Mouse (Mus musculus): ENCODE measurements at regions not wholly inside any gene's neighbourhood (a gene's known extent, or its start where the extent isn't known, plus 50 kb on each side); places are given as distances from the start of the nearest gene placed in this dataset.
"Not testable (repeated sequence)": the region's sequence is repeated elsewhere in the genome, so short reads cannot be mapped to it uniquely, and the experiment has no call there.

DNA sequence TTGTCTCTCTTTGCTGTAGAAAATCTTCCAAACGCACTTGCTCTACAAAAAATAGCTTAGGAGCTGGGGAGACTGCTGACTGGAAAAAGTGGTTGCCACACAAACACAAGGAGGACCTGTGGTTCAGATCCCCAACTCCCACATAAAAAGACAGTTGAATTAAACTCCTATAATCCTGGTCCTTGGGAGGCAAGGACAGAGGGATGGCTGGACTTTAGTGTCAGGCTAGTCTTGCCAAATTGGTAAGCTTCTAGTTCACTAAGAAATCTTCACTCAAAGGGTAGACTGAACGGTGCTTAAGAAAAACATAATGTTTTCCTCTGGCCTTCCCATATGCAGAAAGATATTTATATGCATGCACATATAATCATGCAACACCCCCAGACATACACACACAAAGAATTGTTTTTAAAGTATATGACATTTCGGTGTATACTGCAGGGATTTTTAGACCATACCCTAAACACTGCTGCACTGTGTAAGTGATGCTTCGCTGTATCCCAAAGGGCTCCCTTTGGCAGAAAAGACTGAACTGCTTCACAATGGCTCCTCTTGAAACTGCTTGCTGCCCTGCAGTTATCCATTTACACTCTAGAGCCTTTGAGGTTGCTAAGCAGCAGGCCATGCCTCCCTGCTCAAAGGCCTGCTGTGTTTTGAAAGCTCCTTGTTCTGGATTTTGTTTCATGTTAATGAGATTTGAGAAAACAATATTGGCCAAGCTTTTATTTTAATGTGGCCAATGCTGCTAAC, 1299.3 kb downstream of the Zfp704 start:
- DNase-seq (ENCODE audit: low read depth, low spot score): no peak

DNA sequence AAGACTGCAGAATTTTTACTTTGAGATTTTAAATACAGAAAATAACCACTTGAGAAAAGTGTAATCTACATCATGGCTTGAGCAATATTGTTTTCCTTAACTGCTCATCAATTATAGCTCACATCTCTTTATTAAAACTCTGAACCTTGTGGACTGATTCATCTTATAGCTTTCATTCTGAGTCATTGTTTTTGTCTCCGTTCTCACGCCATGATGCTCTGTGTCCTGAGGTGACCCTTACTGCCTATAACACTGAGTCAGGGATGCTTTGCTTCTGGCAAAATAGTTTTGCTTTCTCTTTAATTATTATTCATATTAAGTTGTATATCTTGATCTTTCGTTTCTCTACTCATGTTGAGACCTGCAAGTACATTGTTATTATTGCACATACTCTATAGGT, 1302.6 kb downstream of the Zfp704 start:
- no peak for DNase-seq (ENCODE audit: low read depth, low spot score)

DNA sequence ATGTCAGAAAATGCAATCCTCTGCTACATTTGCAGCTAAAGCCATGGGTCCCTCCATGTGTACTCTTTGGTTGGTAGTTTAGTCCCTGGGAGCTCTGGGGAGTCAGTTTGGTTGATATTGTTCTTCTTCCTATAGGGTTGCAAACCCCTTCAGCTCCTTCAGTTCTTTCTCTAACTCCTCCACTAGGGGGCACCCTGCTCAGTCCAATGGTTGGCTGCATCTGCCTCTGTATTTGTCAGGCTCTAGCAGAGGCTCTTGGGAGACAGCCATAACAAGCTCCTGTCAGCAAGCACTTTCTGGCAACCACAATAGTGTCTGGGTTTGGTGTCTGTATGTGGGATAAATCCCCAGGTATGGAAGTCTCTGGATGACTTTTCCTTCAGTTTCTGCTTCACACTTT, 1305.1 kb downstream of the Zfp704 start:
- DNase-seq (ENCODE audit: low read depth, low spot score): no peak

DNA sequence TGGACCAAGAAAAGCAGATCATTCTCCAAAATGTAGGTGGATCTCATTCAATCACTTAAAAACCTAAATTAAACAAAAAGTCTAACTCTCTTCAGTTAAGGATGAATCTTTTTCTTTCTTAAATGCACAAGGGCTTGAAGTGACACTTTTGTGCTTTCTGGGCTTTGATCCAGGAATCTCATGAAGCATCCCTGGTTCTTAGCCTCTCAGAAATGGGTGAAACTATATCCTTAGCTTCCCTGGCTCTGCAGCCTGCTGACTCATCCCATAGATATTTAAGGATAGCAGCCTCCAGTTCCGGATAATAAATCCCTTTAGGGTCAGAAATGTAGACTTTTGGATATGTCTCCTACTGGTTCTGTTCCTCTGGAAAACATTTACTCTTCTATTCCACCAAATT, 1316.8 kb downstream of the Zfp704 start:
- DNase-seq (ENCODE audit: low read depth, low spot score): no peak

DNA sequence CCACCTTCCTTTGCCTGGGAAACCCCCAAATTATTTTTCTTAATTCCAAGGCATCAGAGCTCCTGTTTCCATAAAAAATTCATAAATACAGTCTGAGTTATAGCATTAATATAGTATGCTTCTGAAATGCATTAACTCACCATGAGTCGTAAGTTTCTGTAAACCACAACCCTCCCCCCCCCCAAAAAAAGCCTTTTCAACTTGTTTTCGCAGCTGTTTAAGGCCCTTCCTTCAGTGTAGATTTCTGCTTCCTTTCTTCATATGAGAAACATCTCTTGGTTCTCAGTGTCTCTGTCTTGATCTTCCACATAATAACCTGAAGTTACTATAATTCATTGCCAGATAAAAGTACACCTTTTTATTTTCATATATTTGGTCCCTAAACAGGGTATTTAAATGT, 1320.3 kb downstream of the Zfp704 start:
- DNase-seq (ENCODE audit: low read depth, low spot score): no peak

DNA sequence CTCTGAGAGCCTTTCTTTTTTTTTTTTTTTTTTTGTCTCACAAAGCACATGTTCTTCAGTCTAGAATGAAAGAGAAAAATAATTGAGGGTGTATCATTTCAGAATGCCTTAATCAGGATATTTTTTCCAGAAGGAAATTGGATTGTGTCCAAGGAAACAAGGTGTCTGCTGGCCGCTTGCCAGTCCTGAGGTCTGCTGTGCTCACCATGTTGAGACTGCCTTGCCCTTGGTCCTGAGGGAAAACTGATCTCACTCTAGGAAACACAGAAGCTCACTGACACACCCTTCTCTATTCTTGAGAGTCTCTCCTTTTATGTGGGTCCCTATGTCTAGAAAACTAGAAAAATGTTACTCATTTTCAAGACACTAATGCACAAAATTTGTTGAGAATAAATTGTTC, 1321.4 kb downstream of the Zfp704 start:
- no peak for DNase-seq (ENCODE audit: low read depth, low spot score)

DNA sequence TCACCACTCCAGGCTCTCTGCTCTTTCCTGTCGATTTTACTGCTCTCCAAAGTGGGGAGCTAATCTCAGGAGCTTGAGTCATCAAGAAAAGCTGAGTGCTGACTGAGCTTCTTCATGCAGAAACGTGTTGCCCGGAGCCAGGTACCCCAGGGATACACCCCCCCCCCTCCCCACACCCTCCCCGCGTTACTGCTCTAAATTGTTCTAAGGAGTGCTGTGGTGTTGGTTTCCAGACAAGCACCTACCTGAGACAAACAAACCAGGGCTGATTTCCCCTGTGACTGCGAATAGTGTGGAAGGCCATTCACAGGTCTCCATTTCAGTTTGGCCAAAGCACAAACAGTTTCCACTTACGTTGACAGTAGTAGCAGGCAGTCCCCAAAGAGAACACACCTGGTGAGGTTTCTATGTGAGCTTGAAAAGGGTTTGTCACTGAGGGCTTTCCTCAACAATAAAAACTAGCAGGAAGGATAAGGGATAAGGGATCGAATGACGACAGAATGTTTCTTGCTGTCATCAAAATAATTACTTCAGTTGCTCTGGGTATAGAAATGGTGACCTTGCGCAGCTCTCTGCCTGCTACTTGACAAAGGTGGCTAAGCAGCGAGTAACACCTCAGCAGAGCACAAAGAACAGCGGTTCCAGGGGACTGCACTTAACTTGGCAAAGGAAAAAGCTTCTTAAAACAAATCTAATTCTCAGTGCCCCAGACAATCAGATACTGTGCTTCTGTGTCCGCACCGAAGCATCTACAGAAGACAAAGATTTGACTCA, 1325.0 kb downstream of the Zfp704 start:
- no peak for DNase-seq (ENCODE audit: low read depth, low spot score)

DNA sequence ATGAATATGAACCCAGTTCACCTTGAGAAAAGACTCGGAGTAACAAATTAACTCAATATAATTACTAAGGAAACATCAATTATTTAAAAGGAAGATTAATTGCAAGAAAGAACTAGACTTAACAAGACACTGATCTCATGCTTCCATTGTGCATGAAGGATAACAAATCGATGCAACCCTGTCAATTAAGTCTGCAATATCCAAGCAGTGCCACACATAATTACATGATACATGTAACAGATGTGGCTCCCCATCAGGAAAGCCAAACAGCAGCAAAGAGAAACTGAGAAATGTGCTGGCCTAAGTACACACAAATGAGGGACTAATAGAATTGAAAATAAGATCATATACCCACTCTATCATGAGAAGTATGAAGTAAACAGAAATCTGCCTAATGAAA, 1327.5 kb downstream of the Zfp704 start:
- DNase-seq (ENCODE audit: low read depth, low spot score): no peak

DNA sequence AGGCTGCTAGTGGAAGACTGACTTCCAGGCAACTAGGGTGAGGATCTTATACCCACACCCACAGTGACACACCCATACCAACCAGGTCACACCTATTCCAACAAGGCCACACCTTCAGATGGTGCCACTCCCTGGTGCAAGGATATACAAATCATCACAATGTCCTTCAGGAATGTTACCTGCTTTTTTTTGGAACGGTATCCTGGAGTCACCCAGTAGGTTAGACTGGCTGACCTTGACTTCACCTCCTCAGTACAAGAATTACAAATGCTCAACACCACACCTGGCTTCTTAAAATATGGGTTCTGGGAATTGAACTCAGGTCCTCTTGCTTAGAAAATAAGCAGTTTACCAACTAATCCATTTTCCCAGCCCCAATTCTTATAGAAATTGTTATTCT, 1333.2 kb downstream of the Zfp704 start:
- DNase-seq (ENCODE audit: low read depth, low spot score): no peak

DNA sequence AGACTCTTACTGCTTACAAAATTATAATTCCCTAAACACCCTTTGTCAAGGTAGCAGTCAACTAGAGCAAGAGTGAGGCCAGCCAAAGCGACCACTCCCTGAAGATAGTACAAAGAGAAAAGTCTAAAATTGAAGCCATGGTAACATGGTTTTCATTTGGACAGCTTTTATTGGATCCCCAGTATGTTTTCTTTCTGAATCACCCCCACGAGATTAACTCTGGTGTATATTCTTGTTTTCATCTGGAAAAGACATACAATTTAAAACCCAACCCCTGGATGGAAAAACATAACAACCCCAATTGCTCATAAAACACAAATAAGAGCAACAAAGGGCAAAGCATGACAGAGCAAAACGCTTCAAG, 1339.0 kb downstream of the Zfp704 start:
- no peak for DNase-seq (ENCODE audit: low read depth, low spot score)

DNA sequence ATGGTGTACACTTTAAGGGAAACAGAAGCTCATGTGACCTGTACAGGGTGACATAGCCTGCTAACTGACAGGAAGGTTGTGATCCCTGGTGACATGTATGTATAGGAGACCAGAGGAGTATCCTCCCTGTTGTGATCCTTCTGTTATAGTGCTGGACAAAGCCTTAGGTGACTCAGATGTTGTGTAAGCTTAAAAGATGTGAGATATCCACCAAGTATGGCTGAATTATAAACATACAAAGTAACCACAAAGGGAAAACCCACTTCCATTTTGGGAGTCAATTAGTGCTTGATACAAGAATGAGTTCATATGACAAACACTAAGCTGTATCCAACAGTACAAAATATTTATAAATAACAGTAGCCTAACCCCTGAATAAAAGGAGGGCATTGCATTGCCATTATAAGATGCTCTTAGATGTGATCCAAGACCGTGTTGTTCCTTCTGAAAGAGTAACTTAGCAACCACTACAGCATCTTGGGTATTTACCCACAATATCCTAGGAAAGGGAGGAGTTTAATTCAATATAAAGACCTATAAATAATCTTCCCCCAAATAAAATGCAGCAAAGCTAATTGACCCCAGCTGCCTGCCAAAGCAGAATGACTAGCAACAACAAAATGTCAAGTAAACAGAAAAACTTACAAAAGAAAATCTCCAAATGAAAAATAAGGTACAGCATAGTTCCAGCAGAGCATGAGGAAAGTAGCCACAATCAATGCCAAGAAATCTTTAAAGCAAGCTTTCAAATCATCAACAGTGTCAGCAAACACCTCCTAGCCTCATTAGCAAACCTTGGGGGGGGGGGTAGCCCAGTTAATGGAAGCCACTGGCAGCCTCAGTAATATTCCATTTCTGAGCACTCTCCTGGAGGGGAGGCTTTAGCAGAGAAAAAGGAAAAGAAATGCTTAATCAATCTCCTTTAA, 1339.6 kb downstream of the Zfp704 start:
- no peak for DNase-seq (ENCODE audit: low read depth, low spot score)

DNA sequence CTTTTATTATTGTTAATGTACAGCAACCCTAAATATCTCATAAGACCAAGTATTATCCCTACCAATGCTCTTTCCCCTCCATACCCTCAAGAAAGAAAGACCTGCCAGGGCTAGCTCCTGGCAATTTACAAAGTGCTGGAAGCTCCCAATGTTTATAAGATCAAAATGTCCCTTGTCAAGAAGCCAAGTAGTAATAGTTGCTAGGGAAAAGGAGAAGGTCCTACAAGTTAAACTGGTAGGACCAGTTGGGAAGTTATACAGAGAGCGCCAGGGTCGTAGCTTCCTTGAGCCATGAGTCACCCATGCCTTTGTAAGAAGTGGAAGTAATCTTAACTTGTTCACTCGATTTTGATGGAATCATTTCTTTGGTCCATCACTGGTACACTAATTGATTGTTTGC, 1344.1 kb downstream of the Zfp704 start:
- no peak for DNase-seq (ENCODE audit: low read depth, low spot score)

DNA sequence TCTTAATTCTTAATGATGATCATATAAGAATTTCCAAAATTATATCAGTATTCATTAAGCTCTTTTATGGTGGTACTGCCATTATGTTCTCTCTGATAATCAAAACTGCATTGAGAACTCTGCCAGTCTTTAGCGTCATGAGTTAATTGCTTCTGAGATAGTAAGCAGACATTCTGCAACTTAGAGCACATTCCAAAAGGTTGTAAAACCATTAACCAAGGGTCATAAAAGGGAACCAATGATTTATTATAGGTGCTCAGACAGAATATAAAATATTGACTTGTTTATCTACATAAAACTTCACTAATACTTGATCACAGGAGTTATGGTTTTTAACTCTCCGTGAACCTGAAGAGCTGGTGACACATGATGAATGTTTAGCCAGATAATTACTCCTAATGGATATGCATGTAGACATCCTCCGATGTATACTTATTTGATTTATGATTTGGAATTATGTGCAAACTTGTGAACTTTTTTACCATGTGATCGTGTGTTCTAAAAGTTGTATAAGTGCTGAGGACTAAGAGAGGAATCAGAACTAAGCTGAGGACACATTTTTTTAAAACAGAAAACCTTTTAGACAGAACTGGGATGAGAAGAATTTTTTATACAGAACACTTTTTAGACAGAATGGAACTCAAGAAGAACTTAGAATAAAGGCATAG, 1345.4 kb downstream of the Zfp704 start:
- DNase-seq (ENCODE audit: low read depth, low spot score): no peak

DNA sequence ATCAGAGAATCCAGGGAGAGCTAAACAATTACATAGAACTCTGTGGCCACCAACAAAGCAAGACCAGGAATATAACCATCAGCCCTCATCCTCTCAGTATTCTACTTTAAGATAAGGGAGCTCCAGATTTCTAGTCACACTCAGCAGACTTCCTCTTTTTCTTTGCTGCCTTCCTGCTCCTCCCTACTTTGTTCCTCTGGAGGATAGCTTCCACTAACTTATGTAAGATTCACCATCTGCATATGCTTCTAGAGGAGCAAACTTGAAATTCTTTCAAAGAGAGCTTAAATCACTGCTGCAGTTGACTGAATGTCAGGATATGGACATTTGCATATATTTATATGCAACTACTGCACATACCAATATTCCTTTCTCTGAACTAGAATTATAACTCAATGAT, 1352.6 kb downstream of the Zfp704 start:
- no peak for DNase-seq (ENCODE audit: low read depth, low spot score)

DNA sequence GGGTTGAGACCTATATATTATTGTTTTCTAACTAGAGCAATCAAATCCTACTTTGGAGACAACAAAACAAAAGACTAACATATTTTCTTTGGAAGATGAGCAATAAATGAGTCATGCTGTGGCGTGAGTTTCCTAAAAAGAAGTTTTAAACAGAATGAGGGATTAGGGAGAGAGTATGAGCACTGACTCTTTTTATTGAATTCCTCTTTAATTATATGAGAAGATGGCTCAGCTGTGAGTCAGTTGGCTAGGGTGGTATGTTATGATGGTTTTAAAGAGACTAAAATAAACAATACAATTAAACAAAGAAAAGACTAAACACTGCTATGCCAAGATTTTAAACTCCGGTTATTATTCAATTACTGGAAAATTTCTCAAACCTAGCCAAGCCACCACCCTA, 1357.6 kb downstream of the Zfp704 start:
- DNase-seq (ENCODE audit: low read depth, low spot score): no peak

DNA sequence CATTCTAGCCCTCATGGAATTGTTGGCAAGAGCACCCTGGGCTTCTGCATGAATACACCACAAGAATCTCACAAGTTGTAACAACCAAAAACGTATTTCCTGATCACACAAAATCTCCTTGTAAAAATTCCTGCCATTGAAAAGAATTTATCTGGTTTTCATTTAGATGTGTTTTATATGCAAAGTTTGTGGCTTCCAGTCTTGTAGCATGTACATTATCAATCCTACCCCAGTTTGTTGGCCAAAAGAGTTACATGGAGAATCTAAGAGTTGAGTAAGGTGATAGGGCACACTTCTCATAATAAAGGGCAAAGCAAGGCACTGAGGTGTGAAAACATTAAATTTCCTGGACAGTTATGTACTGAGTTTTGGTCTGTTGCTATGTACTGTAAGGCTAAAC, 1361.0 kb downstream of the Zfp704 start:
- no peak for DNase-seq (ENCODE audit: low read depth, low spot score)

DNA sequence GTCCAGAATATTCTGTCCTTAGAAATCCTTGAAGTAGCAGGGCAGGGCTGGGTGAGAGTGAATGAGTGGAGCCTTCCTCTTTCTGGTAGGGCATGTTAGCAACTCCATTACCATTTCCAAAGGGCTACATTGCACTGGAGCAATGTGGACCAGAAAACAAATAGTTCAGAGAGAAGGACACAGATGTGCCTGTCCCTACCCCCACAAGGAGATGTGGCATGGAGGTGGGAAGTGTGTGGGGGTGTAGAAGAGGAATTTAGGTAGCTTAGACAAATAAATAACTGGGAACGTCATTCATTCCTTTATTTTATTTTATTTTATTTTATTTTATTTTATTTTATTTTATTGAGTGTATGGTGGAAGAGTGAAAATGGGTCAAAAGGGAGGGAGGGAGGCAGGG, 1364.1 kb downstream of the Zfp704 start:
- not testable (repeated sequence) for DNase-seq (ENCODE audit: low read depth, low spot score)

DNA sequence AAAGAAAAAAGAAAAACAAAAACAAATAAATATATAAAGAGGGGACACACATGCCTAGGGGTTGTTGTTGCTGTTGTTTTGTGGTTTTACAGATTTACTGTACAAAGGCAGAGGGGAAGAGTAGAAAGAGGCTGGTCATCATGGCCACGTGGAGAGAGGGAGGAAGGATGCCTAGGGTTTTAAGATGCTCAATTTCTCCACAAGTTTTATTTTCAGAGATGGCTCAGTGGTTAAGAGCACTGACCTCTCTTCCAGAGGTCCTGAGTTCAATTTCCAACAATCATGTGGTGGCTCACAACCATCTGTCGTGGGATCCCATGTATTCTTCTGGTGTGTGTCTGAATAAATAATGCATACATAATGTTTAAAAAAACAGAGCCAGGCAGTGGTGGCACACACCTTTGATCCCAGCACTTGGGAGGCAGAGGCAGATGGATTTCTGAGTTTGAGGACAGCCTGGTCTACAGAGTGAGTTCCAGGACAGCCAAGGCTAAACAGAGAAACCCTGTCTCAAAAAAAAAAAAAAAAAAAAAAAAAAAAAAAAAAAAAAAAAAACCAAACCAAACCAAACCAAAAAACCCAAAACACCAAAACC, 1364.6 kb downstream of the Zfp704 start:
- DNase-seq (ENCODE audit: low read depth, low spot score): peak; percentile 28

DNA sequence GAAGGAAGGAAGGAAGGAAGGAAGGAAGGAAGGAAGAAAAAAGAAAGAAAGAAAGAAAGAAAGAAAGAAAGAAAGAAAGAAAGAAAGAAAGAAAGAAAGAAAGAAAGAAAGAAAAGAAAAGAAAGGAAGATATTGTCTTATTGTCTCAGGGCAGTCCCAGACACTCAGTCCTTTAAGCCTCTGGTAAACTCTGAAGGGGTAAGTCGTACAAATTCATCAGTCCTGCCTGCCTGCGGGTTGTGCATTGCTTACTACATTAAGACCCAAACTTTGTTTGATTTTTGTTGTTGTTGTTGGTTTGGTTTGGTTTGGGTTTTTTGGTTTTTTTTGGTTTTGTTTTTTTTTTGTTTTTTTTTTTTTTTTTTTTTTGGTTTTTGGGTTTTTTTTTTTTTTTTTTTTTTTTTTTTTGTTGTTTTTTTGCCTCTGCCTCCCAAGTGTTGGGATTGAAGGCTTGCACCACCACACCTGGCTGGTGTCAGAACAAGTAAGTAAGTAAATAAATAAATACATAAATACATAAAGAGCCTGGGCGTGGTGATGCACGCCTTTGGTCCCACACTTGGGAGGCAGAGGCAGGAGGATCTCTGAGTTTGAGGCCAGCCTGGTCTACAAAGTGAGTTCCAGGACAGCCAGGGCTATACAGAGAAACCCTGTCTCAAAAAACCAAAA, 1365.2 kb downstream of the Zfp704 start:
- DNase-seq (ENCODE audit: low read depth, low spot score): peak; percentile 8

DNA sequence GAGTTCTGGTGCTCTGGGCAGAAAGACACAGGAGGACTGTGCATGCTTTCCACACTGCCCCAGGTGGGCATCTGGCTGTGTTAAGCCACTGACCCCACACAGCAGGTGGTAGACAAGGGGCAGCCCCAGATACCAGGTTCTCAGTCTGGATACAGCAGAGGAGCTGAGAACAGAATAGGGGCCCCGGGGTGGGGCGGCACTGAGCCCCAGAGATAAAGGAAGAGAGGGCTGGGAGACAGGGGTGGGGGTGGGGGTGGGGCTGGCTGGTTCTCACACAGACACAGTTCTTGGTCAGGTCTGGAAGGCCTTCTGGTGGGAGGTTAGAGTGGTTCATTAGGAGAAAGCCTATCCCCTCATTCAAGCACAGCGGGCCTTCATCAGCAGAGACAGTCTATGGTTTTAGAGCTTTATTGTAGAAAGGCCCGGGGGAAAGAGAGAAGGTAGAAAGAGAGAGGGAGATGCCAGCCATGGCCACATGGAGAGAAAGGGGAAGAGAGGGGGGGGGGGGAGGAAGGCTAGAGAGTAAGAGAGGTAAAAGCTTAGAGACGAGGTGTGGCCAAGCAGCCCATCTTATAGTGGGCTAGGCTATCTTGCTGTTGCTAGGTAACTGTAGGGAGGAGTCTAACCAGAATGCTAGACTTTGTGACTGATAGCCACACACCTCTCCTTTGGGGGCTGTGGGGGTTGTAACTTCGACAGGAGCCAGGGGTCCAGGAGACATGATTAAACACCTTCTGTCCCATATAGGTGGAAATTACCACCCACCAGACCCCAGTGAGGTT, 1403.1 kb downstream of the Zfp704 start:
- DNase-seq (ENCODE audit: low read depth, low spot score): no peak

Data from retina, postnatal 7 days (tissue).